8 mouse cellular contexts compared by ENCODE assay signal in the genomic region with DNA sequence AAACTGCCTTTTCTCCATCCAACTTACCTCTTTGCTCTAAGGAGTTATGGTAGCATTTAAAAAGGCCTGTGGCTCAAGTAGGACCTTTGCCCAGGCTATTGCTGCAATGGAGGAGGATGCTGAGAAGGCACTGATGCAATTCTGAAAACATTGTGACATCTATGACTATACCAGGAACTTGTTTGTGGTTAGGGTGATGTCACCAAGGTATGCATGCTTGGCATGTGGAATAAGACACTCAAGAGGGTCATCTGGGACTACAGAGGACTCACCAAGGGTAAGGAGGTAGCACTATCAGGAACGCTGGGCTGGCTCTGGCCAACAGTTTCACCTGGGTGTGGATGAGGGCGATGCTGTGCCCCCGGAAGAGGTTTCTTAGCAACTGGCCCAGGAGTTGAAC. TPM values are rescaled to one million over a fixed set of nuclear protein-coding genes. Genes with fewer than 3 reads are reported as not detected.
DNase-seq lines count a peak whose midpoint lies in the region; ATAC-seq lines count a peak whose summit lies in the region.

A gene (minus strand): TSS at position 108 of the 400 bp plus-strand sequence.

- no peak within 1 kb of the TSS for H3K4me2 ChIP-seq in forebrain, embryonic 11.5 days (ENCODE audit: low read depth, low read length, severe bottlenecking)
- no peak within 1 kb of the TSS for H3K4me2 ChIP-seq in limb, embryonic 15.5 days
- no peak within 1 kb of the TSS for H3K4me2 ChIP-seq in neural tube, embryonic 12.5 days (replicated peaks)

- ATAC-seq in forebrain, embryonic 11.5 days (replicated peaks; ENCODE audit: low FRiP score): no peak
- ATAC-seq in limb, embryonic 15.5 days (ENCODE audit: insufficient number of reproducible peaks, low FRiP score, low TSS enrichment, low read depth): no peak
- ATAC-seq in neural tube, embryonic 12.5 days (ENCODE audit: low FRiP score, low read depth): no peak

- H3K9me3 ChIP-seq in forebrain, embryonic 11.5 days (ENCODE audit: control insufficient read depth, low read length): no peaks in the 10 kb centered on the region
- H3K9me3 ChIP-seq in limb, embryonic 15.5 days: no peaks in the 10 kb centered on the region
- no peaks in the 10 kb centered on the region for H3K9me3 ChIP-seq in neural tube, embryonic 12.5 days

- H3K9ac ChIP-seq in forebrain, embryonic 11.5 days (ENCODE audit: low read length): no peak within 1 kb of the TSS
- H3K9ac ChIP-seq in limb, embryonic 15.5 days: no peak within 1 kb of the TSS
- no peak within 1 kb of the TSS for H3K9ac ChIP-seq in neural tube, embryonic 12.5 days

- no peak within 1 kb of the TSS for H3K4me3 ChIP-seq in forebrain, embryonic 11.5 days (ENCODE audit: low read depth, low read length)
- H3K4me3 ChIP-seq in limb, embryonic 15.5 days: no peak within 1 kb of the TSS
- no peak within 1 kb of the TSS for H3K4me3 ChIP-seq in neural tube, embryonic 12.5 days

- 83% methylated on average over 3 of the region's 3 CpGs for WGBS in forebrain, embryonic 11.5 days
- whole genome bisulfite sequencing in limb, embryonic 15.5 days: 74% methylated on average over 3 of the region's 3 CpGs
- 79% methylated on average over 3 of the region's 3 CpGs for WGBS in neural tube, embryonic 12.5 days

- H3K36me3 ChIP-seq in forebrain, embryonic 11.5 days (ENCODE audit: control insufficient read depth, insufficient read depth, low read length): no peaks in the 10 kb centered on the region
- no peaks in the 10 kb centered on the region for H3K36me3 ChIP-seq in limb, embryonic 15.5 days
- no peaks in the 10 kb centered on the region for H3K36me3 ChIP-seq in neural tube, embryonic 12.5 days

- H3K27me3 ChIP-seq in forebrain, embryonic 11.5 days (ENCODE audit: control insufficient read depth, insufficient read depth, low read length): no peaks in the 10 kb centered on the region
- H3K27me3 ChIP-seq in limb, embryonic 15.5 days: no peaks in the 10 kb centered on the region
- no peaks in the 10 kb centered on the region for H3K27me3 ChIP-seq in neural tube, embryonic 12.5 days (replicated peaks)

- H3K27ac ChIP-seq in forebrain, embryonic 11.5 days (ENCODE audit: low read depth, low read length): no peak within 1 kb of the TSS
- H3K27ac ChIP-seq in limb, embryonic 15.5 days: no peak within 1 kb of the TSS
- no peak within 1 kb of the TSS for H3K27ac ChIP-seq in neural tube, embryonic 12.5 days

- no peaks in the 10 kb centered on the region for H3K4me1 ChIP-seq in forebrain, embryonic 11.5 days (replicated peaks; ENCODE audit: control insufficient read depth, insufficient read depth, low read length)
- no peaks in the 10 kb centered on the region for H3K4me1 ChIP-seq in limb, embryonic 15.5 days
- H3K4me1 ChIP-seq in neural tube, embryonic 12.5 days: no peaks in the 10 kb centered on the region

- DNase-seq in thymus, postnatal 0 days (ENCODE audit: low spot score): no peak
- no peak for DNase-seq in thymus, postnatal 36 days
- DNase-seq in forebrain, embryonic 11.5 days (ENCODE audit: low spot score): no peak
- DNase-seq in heart, postnatal 36 days: no peak
- no peak for DNase-seq in natural killer cell, adult 2 months (ENCODE audit: low spot score in 2 of 2)
- no peak for DNase-seq in right cerebral cortex, postnatal 36 days (ENCODE audit: low spot score in 2 of 2)

- intact Hi-C loops in heart, postnatal 36 days (cut with DNase I): no loop called here

RNA-seq across cellular contexts. Expression of the gene that starts here (rescaled TPM):
- polyA plus RNA-seq in thymus, postnatal 0 days (2015; fragmentation: Nextera tagmentation; extraction: Ambion mirVana): 24.6 and 26.5 TPM in 2 replicates
- 45.1 and 49.4 TPM in 2 replicates for polyA plus RNA-seq in forebrain, embryonic 11.5 days (2014; fragmentation: Nextera tagmentation; extraction: Ambion mirVana)
- total RNA-seq in heart, postnatal 36 days (2021): 100 to 1,000 TPM; 102 to 106 TPM
- polyA plus RNA-seq in limb, embryonic 15.5 days (2015; fragmentation: Nextera tagmentation; extraction: Ambion mirVana): 40.0 and 47.4 TPM in 2 replicates
- polyA plus RNA-seq in neural tube, embryonic 12.5 days (2016; fragmentation: Nextera tagmentation; extraction: Ambion mirVana): 65.1 and 71.0 TPM in 2 replicates
